Comparison of ENCODE assay signal across 8 mouse cellular contexts in genomic region chr3:131320184-131320583, GRCm38 (mm10). TPM values are rescaled to one million over a fixed set of nuclear protein-coding genes. Genes with fewer than 3 reads are reported as not detected.
A peak's percentile ranks its signal among the peaks of the same experiment; 100 is the strongest.
DNase-seq lines count a peak whose midpoint lies in the region; ATAC-seq and TF ChIP-seq lines count a peak whose summit lies in the region.

No protein-coding gene starts in this region.

- peak; percentile 86 for TF ChIP-seq CTCF in cortical plate, adult 2 months (IDR thresholded peaks at IDR 0.05; ENCODE audit: extremely low read depth, insufficient read depth, low read length)
- TF ChIP-seq CTCF in layer of hippocampus, adult 2 months (conservative IDR thresholded peaks at IDR 0.05) = peak; percentile 95
- TF ChIP-seq CTCF in lung, postnatal 0 days (IDR thresholded peaks at IDR 0.05) = peak; percentile 93

- 6% methylated on average over 3 of the region's 3 CpGs for WGBS in lung, postnatal 0 days

- no peak for TF ChIP-seq POLR2A in cortical plate, adult 2 months (IDR thresholded peaks at IDR 0.05; ENCODE audit: extremely low read depth, insufficient read depth, low read length)

- H3K9me3 ChIP-seq in lung, postnatal 0 days (ENCODE audit: low read length) = no peaks in the 10 kb centered on the region

- TF ChIP-seq EP300 in lung, postnatal 0 days (IDR thresholded peaks at IDR 0.05) = no peak

- H3K9ac ChIP-seq in lung, postnatal 0 days (replicated peaks; ENCODE audit: low read depth) = no peak overlapping the region

- no peak overlapping the region for H3K4me2 ChIP-seq in lung, postnatal 0 days (replicated peaks; ENCODE audit: low read depth, low read length)

- peak; percentile 82 for ATAC-seq in CD4-positive, CD25-positive, alpha-beta regulatory T cell, adult 4 months
- peak; percentile 41 for ATAC-seq in lung, postnatal 0 days

- H3K4me1 ChIP-seq in cortical plate, adult 2 months (ENCODE audit: control insufficient read depth, insufficient read depth, low read length) = no peaks in the 10 kb centered on the region
- H3K4me1 ChIP-seq in lung, postnatal 0 days (ENCODE audit: insufficient read depth, low read depth, low read length) = no peaks in the 10 kb centered on the region

- no peaks in the 10 kb centered on the region for H3K36me3 ChIP-seq in lung, postnatal 0 days (ENCODE audit: insufficient read depth, low read length)

- H3K27me3 ChIP-seq in lung, postnatal 0 days (replicated peaks; ENCODE audit: insufficient read depth, low read length) = no peaks in the 10 kb centered on the region

- no peak overlapping the region for H3K27ac ChIP-seq in cortical plate, adult 2 months (ENCODE audit: insufficient read depth, low read length)
- no peak overlapping the region for H3K27ac ChIP-seq in layer of hippocampus, adult 2 months
- no peak overlapping the region for H3K27ac ChIP-seq in lung, postnatal 0 days (ENCODE audit: low read length)

- DNase-seq in adrenal gland, adult 18-20 months (ENCODE audit: low spot score in 2 of 2) = peak; percentile 75 to 78
- DNase-seq in heart, adult 8-10 months (ENCODE audit: low spot score) = peak; percentile 79
- DNase-seq in layer of hippocampus, adult 2 months (ENCODE audit: low spot score in 2 of 2) = peak; percentile 58 to 78
- peak; percentile 88 for DNase-seq in lung, postnatal 0 days (ENCODE audit: low spot score)
- DNase-seq in retina, postnatal 7 days (ENCODE audit: low read depth, low spot score) = peak; percentile 66
- DNase-seq in urinary bladder, adult 2 months (ENCODE audit: low spot score) = peak; percentile 40

- no peak overlapping the region for H3K4me3 ChIP-seq in cortical plate, adult 2 months (ENCODE audit: insufficient read depth, low read length)
- H3K4me3 ChIP-seq in layer of hippocampus, adult 2 months = no peak overlapping the region
- H3K4me3 ChIP-seq in lung, postnatal 0 days (ENCODE audit: low read depth, low read length) = no peak overlapping the region

RNA-seq across cellular contexts. Expression of gene Cyp2u1, which starts 17.2 kb away (rescaled TPM):
- polyA plus RNA-seq in CD4-positive, CD25-positive, alpha-beta regulatory T cell, adult 4 months (2017; shearing (Covaris generic)) = 1 to 10 TPM in 1 of 2 experiments, under 1 TPM in 1; 0.97 to 1.3 TPM
- total RNA-seq in adrenal gland, adult 18-20 months (2021) = 10 to 100 TPM; 13.5 to 28.2 TPM
- 10.4 and 11.2 TPM in 2 replicates for polyA plus RNA-seq in cortical plate, adult 2 months (2012; rRNA removed)
- 10 to 100 TPM; 33.6 to 39.7 (median 37.5) TPM for total RNA-seq in heart, adult 8-10 months (2022)
- 10 to 100 TPM; 16.8 to 19.5 TPM for total RNA-seq in layer of hippocampus, adult 2 months (2021)
- polyA plus RNA-seq in lung, postnatal 0 days (2015; fragmentation: Nextera tagmentation; extraction: Ambion mirVana) = 1.5 and 1.8 TPM in 2 replicates
- 2.5 and 2.8 TPM in 2 replicates for polyA plus RNA-seq in urinary bladder, adult 2 months (2012; rRNA removed)

RNA-seq across cellular contexts. Expression of gene Hadh, which starts 48.3 kb away (rescaled TPM):
- 10 to 100 TPM; 78.8 to 91.6 TPM for polyA plus RNA-seq in CD4-positive, CD25-positive, alpha-beta regulatory T cell, adult 4 months (2017; shearing (Covaris generic))
- total RNA-seq in adrenal gland, adult 18-20 months (2021) = 100 to 1,000 TPM; 469 to 611 TPM
- polyA plus RNA-seq in cortical plate, adult 2 months (2012; rRNA removed) = 40.3 and 46.0 TPM in 2 replicates
- 100 to 1,000 TPM; 729 to 925 (median 854) TPM for total RNA-seq in heart, adult 8-10 months (2022)
- 10 to 100 TPM; 22.3 to 23.6 TPM for total RNA-seq in layer of hippocampus, adult 2 months (2021)
- polyA plus RNA-seq in lung, postnatal 0 days (2015; fragmentation: Nextera tagmentation; extraction: Ambion mirVana) = 119 TPM in 2 replicates
- polyA plus RNA-seq in urinary bladder, adult 2 months (2012; rRNA removed) = 109 TPM in 2 replicates
